Mouse (Mus musculus) right cerebral cortex, postnatal 36 days (tissue): Measurements from ENCODE around the gene Stk40.
"Not testable (repeated sequence)": the region's sequence is repeated elsewhere in the genome, so short reads cannot be mapped to it uniquely, and the experiment has no call there.

Experiments
- DNase-seq, 2 experiments: peaks; one replicate each; pipeline ENCODE4 v3.0.0; 2022; ENCODE audit warnings: low spot score in 2 of 2, mixed read lengths in 1 of 2

The Stk40 gene

DNA sequence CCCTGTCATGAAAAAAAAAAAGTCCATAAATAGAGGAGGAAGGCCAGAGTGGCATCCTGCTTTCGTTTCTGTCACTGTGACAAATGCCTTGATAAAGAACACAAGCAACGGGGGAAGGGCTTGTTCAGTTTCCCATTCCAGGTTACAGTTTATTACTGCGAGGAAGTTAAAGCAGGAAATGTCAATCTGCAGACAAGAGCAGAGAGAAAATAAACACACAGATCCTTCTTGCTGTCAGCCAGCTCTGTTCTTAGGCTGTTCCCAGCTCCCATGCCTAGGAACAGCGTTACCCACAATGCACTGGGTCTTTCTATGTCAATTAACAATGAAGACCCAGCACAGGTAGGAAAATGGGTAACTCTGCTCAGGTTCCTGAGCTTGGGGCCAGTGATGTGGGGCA, 51.4 kb downstream of the Stk40 start:
- DNase-seq, result no peak

DNA sequence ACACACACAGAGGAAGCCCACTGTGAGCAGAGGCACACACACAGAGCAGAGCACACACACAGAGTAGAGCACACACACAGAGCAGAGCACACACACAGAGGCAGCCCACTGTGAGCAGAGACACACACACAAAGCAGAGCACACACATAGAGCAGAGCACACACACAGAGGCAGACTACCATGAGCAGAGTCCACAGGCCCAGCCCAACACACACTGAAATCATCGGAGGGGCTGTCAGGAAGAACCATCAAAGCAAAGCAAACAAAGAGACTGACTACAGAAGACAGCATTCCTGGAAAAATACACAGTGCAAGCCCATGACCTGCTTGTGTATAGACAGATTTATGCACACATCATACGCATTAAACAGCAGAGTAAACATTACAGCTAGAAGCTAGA, 52.1 kb downstream of the Stk40 start:
- DNase-seq, result no peak

GRCm38 (mm10) chr4:126156617-126157016, 52.9 kb downstream of the Stk40 start:
- no peak for DNase-seq

GRCm38 (mm10) chr4:126157562-126157961, 53.8 kb downstream of the Stk40 start:
- DNase-seq, result no peak

DNA sequence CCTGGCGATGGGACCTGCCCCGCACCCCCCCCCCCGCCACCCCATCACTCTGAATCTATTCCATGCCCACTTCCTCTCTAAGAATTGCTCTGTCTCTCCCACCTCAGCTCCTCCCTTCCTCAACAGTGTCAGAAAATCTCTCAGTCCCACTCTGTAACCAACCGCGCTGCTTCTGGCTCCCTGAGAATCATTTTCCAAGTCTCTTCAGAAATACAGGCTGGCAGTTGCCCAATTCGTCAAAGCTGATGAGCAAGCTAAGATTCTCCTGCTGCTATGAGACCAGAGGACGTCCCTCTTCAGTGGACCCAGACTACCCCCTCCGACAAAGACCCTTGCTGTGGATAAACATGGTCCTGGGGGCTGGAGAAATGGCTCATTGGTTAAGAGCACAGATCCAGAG, 55.7 kb downstream of the Stk40 start:
- DNase-seq, result no peak

- no peak for DNase-seq
Observed at GRCm38 (mm10) chr4:126160981-126161380, 57.2 kb downstream of the Stk40 start.

- no peak for DNase-seq
Observed at GRCm38 (mm10) chr4:126161456-126161855, 57.7 kb downstream of the Stk40 start.

- DNase-seq, result no peak
Observed at GRCm38 (mm10) chr4:126161986-126162385, 58.2 kb downstream of the Stk40 start.

GRCm38 (mm10) chr4:126162544-126163066, 58.8 kb downstream of the Stk40 start:
- DNase-seq, result peak; percentile 75

- DNase-seq, result no peak
Observed at GRCm38 (mm10) chr4:126163067-126163659, 59.4 kb downstream of the Stk40 start, which contains the start of gene Sh3d21. Gene Sh3d21, minus strand, starts transcription at chr4:126163491.

DNA sequence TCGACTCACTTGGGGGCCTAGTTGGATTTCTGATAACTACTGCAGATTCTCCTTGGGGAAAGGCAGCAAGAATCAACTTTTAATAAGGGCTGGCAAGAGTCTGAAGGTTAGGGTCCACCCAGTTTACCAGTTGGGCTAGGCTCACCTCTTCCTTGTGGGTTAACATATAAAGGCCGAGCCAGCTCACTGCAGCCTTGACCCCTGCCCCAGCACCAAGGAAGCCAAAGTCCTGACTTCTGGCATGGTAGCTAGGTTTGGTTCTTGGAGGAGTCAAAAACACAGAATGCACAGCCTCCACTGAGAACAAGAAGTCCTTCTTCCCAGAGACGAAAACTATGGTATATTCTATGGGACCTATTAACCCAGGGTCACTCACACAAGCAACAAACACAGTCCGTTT, 59.9 kb downstream of the Stk40 start:
- DNase-seq, result no peak

DNA sequence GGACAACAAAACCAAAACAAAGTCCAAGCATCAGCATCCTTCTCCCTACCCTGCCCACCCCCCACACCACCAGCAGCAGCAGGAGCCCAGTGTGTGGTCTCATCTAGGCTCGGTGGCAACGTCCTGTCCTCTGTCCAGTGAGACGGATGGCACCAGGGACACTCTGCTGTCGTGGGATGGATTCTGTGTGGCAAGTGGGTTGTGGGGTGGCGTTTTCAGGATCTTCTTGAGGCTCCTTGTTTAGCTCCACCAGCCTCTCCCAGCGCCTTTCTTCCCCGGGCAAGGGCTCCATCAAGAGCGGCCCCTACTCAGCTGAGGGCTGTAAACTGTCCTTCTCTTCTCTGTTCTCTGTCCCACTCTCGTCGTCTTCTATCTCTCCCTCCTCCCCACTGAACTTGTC, 61.3 kb downstream of the Stk40 start:
- DNase-seq, result not testable (repeated sequence)

DNA sequence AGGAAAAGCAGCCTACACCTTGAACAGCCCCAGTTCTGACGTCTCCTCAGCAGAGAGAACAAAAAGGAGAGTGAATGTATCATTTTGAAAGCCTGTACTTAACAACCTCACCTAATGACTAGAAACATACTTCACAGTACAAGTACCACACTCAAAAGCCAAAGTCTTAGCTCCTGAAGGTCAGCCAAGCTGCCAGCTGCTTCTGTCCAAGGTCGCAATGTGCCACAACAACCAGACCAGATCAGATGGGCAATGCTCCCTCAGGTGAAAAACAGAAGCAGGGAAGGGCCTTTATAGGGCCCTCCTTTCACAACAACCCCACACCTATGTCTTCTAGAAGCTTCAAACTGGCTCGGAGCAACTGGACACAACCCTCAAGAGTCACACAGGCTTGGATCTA, 62.3 kb downstream of the Stk40 start:
- no peak for DNase-seq

- DNase-seq, result no peak
Observed at GRCm38 (mm10) chr4:126168851-126169250, 65.1 kb downstream of the Stk40 start.

DNA sequence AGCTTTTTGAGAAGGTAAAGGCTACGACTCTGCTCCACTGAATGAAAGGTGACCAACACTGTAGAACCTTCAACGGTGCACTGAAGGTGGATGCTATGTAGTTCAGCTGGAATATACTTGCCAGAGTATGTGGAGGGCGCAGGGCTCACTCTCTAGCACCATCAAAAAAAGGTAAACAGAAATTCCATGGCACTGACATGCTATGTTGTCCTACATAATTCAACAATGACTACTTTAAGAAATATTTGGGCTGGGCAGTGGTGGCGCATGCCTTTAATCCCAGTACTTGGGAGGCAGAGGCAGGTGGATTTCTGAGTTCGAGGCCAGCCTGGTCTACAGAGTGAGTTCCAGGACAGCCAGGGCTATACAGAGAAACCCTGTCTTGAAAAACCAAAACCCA, 67.0 kb downstream of the Stk40 start:
- not testable (repeated sequence) for DNase-seq

GRCm38 (mm10) chr4:126173800-126174199, 70.0 kb downstream of the Stk40 start:
- no peak for DNase-seq

GRCm38 (mm10) chr4:126175980-126176379, 72.2 kb downstream of the Stk40 start:
- DNase-seq, result not testable (repeated sequence)

DNA sequence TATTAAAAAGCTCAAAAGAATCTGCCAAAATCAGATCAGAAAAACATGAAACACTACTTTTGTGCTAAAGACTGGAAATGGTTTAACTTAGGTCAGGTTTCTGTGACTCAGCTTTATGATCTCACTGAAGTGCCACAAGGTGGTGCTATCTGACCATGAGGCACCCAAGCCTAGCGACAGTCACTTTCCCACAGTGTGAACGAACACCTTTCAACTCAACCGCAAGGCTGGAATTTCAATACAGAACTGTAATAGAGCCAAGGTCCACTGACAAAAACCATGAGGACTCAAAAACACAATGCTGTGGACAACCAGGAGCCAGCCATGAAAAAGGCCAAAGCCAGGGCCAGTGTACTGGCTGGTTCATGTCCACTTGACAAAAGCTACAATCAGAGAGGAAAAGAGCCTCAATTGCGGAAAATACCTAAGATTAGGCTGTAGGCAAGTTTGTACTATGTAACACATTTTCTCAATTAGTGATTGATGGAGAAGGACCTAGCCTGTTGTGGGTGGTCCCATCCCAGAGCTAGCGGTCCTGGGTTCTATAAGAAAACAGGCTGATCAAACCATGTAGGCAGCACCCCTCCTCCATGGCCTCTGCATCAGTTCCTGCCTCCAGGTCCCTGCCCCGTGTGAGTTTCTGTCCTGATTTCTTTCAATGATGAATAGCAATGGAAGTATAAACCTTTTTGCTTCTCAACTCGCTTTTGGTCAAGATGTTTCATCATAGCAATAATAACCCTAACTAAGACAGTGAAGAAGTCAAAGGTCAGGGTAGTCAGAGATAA, 77.6 kb downstream of the Stk40 start:
- peak in 1 of 2 experiments; percentile 18 for DNase-seq

DNA sequence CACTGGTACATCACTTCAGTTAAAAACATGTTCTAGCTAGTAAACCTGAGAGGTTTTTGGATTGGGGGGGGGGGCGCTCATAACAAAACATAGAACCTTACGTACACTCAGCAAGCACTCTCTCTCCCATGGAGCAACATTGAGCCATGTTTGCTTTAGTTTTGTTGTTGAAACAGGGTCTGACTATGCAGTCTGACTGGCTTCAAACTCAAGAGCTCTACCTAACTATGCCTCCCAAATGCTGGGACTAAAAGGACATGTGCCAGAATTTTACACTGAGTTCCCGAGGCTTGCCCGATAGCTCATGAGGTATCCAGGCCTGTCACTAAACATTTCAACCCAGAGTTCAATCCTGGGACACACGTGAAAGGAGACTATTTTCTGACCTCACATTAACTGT, 79.3 kb downstream of the Stk40 start:
- DNase-seq, result no peak

DNA sequence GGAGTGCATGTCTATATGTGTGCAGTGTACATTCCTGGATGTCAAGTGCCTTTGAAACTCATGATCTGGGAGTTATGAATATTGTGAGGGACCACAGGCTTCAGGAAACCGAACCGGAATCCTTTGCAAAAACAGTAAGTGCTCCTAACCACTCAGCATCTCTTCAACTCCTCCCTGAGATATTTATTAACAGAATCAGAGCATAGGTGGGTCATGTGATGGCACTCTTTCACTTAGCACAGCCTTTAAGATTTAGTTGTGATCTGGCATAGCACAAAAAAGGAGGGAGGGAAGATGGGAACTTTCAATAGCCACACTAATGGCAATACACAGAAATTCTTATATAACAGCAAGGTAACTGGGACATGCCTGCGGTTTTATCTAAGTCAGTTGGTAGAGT, 83.3 kb downstream of the Stk40 start:
- no peak for DNase-seq
